Mouse (Mus musculus): ENCODE data around the gene Fam222a. TPM values are rescaled to one million over a fixed set of nuclear protein-coding genes. Genes with fewer than 3 reads are reported as not detected.

The Fam222a gene
- polyA plus RNA-seq, 1 experiment from 2014 or later = 5.8 TPM

GRCm38 (mm10) chr5:114651002-114651401 lies 83.2 kb downstream of the Fam222a start:
- ATAC-seq (ENCODE audit: low FRiP score) = no peak
- H3K9me3 ChIP-seq = no peaks in the 10 kb centered on the region
- no peak overlapping the region for H3K4me2 ChIP-seq
- no peak overlapping the region for H3K4me3 ChIP-seq
- peaks cover 50% of the 10 kb centered on the region for H3K27me3 ChIP-seq
- 44% methylated on average over 14 of the region's 14 CpGs for WGBS
- 0 out of 2 replicates have a peak overlapping the region, but pooled peaks have one; percentile 8 for H3K9ac ChIP-seq
- H3K27ac ChIP-seq = no peak overlapping the region; the same call in 1 of the 2 replicates
- no peaks in the 10 kb centered on the region for H3K36me3 ChIP-seq
- peaks cover 31% of the 10 kb centered on the region for H3K4me1 ChIP-seq (replicated peaks)

DNA sequence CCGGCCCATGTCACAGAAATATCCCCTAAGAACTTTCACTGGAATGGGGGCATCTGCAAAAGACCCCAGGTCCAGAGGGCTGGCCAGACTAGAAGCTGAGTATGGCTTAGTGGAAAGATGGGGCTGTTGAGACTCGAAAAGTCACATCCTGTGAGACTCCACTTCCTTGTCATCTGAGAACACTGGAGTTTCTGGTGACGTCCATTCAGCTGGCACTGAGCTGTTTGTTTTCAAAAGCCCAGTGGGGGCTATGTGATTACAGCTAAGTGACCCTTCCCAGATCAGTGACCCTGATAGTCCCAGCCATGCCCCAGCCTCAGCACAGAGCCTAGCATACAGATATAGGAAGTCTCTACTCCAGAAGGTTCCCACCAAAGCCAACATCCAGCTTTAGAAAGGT lies 83.6 kb downstream of the Fam222a start:
- no peak overlapping the region for H3K4me3 ChIP-seq
- no peak overlapping the region; the same call in 1 of the 2 replicates for H3K27ac ChIP-seq
- WGBS = 31% methylated on average over 3 of the region's 3 CpGs
- no peaks in the 10 kb centered on the region for H3K9me3 ChIP-seq
- peaks cover 31% of the 10 kb centered on the region for H3K4me1 ChIP-seq (replicated peaks)
- H3K36me3 ChIP-seq = no peaks in the 10 kb centered on the region
- ATAC-seq (ENCODE audit: low FRiP score) = no peak
- no peak overlapping the region for H3K9ac ChIP-seq
- no peak overlapping the region for H3K4me2 ChIP-seq
- H3K27me3 ChIP-seq = peaks cover 51% of the 10 kb centered on the region

- no peak overlapping the region for H3K27ac ChIP-seq
- no peak overlapping the region for H3K4me3 ChIP-seq
- H3K9ac ChIP-seq = no peak overlapping the region
- no peaks in the 10 kb centered on the region for H3K9me3 ChIP-seq
- peaks cover 67% of the 10 kb centered on the region for H3K27me3 ChIP-seq
- no peaks in the 10 kb centered on the region for H3K36me3 ChIP-seq
- H3K4me1 ChIP-seq (replicated peaks) = peaks cover 28% of the 10 kb centered on the region
- no peak for ATAC-seq (ENCODE audit: low FRiP score)
- 74% methylated on average over 15 of the region's 15 CpGs for WGBS
- no peak overlapping the region for H3K4me2 ChIP-seq
Observed at GRCm38 (mm10) chr5:114653656-114654437, 86.0 kb downstream of the Fam222a start.

DNA sequence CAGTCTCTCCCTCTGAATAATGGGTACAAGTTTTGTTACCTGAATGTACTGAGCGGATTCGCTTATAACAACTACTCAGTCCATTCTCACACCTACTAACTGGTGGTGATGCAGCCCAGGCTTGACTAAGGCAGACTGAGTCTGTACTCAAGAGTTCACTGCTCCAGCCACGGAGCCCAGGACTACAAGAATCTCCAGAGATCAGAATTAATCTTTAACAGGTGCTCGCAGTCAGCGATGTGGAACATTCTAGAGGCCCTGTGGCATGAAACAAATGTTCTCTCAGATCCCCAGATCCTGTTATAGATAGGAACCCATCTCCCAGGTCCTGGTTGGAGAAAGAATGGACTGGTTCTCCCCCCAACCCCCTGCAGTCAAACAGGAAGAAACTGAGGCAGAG lies 87.9 kb downstream of the Fam222a start:
- WGBS = 88% methylated on average over 5 of the region's 5 CpGs
- no peak for ATAC-seq (ENCODE audit: low FRiP score)
- Histone ChIP-seq H3K4me1 (replicated peaks) (peaks cover 22% of the 10 kb centered on the region), H3K9ac (no peak overlapping the region), H3K27ac (no peak overlapping the region), H3K4me2 (no peak overlapping the region), H3K4me3 (no peak overlapping the region), H3K27me3 (peaks cover 73% of the 10 kb centered on the region), H3K9me3 (no peaks in the 10 kb centered on the region), H3K36me3 (no peaks in the 10 kb centered on the region)

- H3K27ac ChIP-seq = no peak overlapping the region
- H3K4me2 ChIP-seq = no peak overlapping the region
- H3K9ac ChIP-seq = no peak overlapping the region
- H3K4me1 ChIP-seq (replicated peaks) = peaks cover 16% of the 10 kb centered on the region
- peaks cover 71% of the 10 kb centered on the region for H3K27me3 ChIP-seq
- H3K9me3 ChIP-seq = no peaks in the 10 kb centered on the region
- no peak for ATAC-seq (ENCODE audit: low FRiP score)
- no peaks in the 10 kb centered on the region for H3K36me3 ChIP-seq
- no peak overlapping the region for H3K4me3 ChIP-seq
- WGBS = 76% methylated on average over 7 of the region's 7 CpGs
Observed at GRCm38 (mm10) chr5:114656305-114656704, 88.5 kb downstream of the Fam222a start.

- H3K4me1 ChIP-seq (replicated peaks) = peaks cover 14% of the 10 kb centered on the region
- H3K4me2 ChIP-seq = no peak overlapping the region
- H3K9me3 ChIP-seq = no peaks in the 10 kb centered on the region
- H3K36me3 ChIP-seq = no peaks in the 10 kb centered on the region
- H3K9ac ChIP-seq = no peak overlapping the region
- H3K4me3 ChIP-seq = peak overlapping the region; percentile 43; the same call in 1 of the 2 replicates
- no peak overlapping the region for H3K27ac ChIP-seq
- H3K27me3 ChIP-seq = peaks cover 66% of the 10 kb centered on the region
- ATAC-seq (ENCODE audit: low FRiP score) = no peak
- WGBS = 29% methylated on average over 10 of the region's 10 CpGs
Observed at GRCm38 (mm10) chr5:114657426-114657825, 89.6 kb downstream of the Fam222a start.

DNA sequence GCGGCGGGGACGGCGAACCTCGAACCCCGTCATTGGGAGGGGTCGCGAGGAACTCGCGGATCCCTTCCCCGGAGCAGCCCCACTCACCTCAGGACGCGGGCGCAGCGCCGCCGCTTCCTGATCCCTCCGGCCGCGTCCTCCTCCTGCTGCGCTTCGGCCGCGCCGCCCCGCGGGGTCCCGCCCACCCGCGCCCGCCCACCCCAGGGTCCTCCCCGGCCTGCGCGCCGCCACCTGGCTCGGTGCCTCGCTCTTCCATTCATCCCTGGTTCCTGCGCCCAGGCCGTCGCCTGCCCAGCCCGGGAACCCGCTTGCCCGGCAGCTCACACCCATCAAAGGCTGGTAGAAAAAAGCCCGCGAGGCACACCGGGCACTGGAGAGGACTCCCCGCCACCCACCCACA lies 90.4 kb downstream of the Fam222a start, which contains the start of gene Trpv4:
Gene Trpv4 (minus strand): TSS at position 167 of the 400 bp plus-strand sequence.
- WGBS = 1% methylated on average over 24 of the region's 47 CpGs
- Histone ChIP-seq H3K9me3 (no peaks in the 10 kb centered on the region), H3K36me3 (no peaks in the 10 kb centered on the region), H3K9ac (peak within 1 kb of the TSS; percentile 55), H3K4me2 (peak within 1 kb of the TSS; percentile 65), H3K27me3 (peaks cover 62% of the 10 kb centered on the region), H3K4me3 (peak within 1 kb of the TSS; percentile 43), H3K27ac (no peak within 1 kb of the TSS), H3K4me1 (replicated peaks) (peaks cover 11% of the 10 kb centered on the region)
- ATAC-seq (ENCODE audit: low FRiP score) = no peak

DNA sequence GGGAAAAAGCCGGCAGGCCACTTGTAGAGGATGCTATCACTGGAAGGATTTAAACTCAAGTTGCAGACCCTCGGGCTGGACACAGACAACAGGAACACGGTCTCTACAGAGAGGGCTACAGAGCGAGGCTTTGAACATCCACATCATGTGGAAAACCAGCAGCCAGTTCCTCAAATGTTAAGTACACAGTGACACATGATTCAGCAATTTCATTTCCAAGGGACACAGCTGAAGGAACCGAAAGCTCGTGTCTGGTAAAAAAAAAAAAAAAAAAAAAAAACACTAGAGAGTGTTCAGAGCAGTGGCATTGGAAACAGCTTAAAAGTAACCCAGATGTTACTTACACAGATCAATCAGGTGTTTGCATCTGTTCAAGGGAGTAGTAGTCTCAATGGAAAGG lies 93.2 kb downstream of the Fam222a start:
- WGBS = 79% methylated on average over 6 of the region's 6 CpGs
- peaks cover 50% of the 10 kb centered on the region for H3K27me3 ChIP-seq

More for the DNA sequence above, 93.2 kb downstream of the Fam222a start:
- Histone ChIP-seq H3K27ac (no peak overlapping the region), H3K9ac (no peak overlapping the region), H3K4me1 (replicated peaks) (peaks cover 15% of the 10 kb centered on the region), H3K4me3 (no peak overlapping the region), H3K4me2 (no peak overlapping the region), H3K9me3 (no peaks in the 10 kb centered on the region), H3K36me3 (no peaks in the 10 kb centered on the region)
- no peak for ATAC-seq (ENCODE audit: low FRiP score)

Other genes with a start within 250 kb of the Fam222a start
- gene Kctd10, start 187.5 kb upstream of the Fam222a start, polyA plus RNA-seq (2015; fragmentation: Nextera tagmentation; extraction: Ambion mirVana) = 77.7 and 86.5 TPM in 2 replicates
- 41.4 and 41.6 TPM in 2 replicates for gene Ube3b, start 187.4 kb upstream of the Fam222a start, polyA plus RNA-seq (2015; fragmentation: Nextera tagmentation; extraction: Ambion mirVana)
- 23.6 and 25.7 TPM in 2 replicates for gene Mmab, start 124.0 kb upstream of the Fam222a start, polyA plus RNA-seq (2015; fragmentation: Nextera tagmentation; extraction: Ambion mirVana)
- 50.0 and 54.0 TPM in 2 replicates for gene Mvk, start 123.7 kb upstream of the Fam222a start, polyA plus RNA-seq (2015; fragmentation: Nextera tagmentation; extraction: Ambion mirVana)
- gene Trpv4, start 90.4 kb downstream of the Fam222a start, polyA plus RNA-seq (2015; fragmentation: Nextera tagmentation; extraction: Ambion mirVana) = 0.53 and 0.65 TPM in 2 replicates
- gene Gltp, start 123.0 kb downstream of the Fam222a start, polyA plus RNA-seq (2015; fragmentation: Nextera tagmentation; extraction: Ambion mirVana) = 41.5 and 42.9 TPM in 2 replicates
- 18.3 and 21.1 TPM in 2 replicates for gene Tchp, start 139.7 kb downstream of the Fam222a start, polyA plus RNA-seq (2015; fragmentation: Nextera tagmentation; extraction: Ambion mirVana)
- gene Ankrd13a, start 206.7 kb downstream of the Fam222a start, polyA plus RNA-seq (2015; fragmentation: Nextera tagmentation; extraction: Ambion mirVana) = 37.5 and 39.6 TPM in 2 replicates
- gene Git2, start 207.5 kb downstream of the Fam222a start, polyA plus RNA-seq (2015; fragmentation: Nextera tagmentation; extraction: Ambion mirVana) = 45.4 and 49.7 TPM in 2 replicates

Measured in hindbrain, embryonic 13.5 days (tissue).